Mouse (Mus musculus) cerebellum, adult (tissue): Measurements from ENCODE around the gene Fcgr4.
"Not testable (repeated sequence)": the region's sequence is repeated elsewhere in the genome, so short reads cannot be mapped to it uniquely, and the experiment has no call there.

Experiments used
- ATAC-seq: cut with Nextera tagmentation; 2 replicates; pipeline ENCODE4 v1.9.2; 2017; ENCODE audit warnings: mild to moderate bottlenecking, moderate library complexity, mixed read lengths; ENCODE audit not compliant: insufficient number of reproducible peaks, low FRiP score, low TSS enrichment

Fcgr4 gene

GRCm38 (mm10) chr1:171046501-171046900, 27.8 kb downstream of the Fcgr4 start:
- ATAC-seq: no peak

GRCm38 (mm10) chr1:171049263-171049662, 30.5 kb downstream of the Fcgr4 start:
- no peak for ATAC-seq

GRCm38 (mm10) chr1:171050774-171051173, 32.1 kb downstream of the Fcgr4 start:
- no peak for ATAC-seq

GRCm38 (mm10) chr1:171053305-171053704, 34.6 kb downstream of the Fcgr4 start:
- no peak for ATAC-seq

GRCm38 (mm10) chr1:171057253-171057652, 38.5 kb downstream of the Fcgr4 start:
- no peak for ATAC-seq

GRCm38 (mm10) chr1:171059203-171059602, 40.5 kb downstream of the Fcgr4 start:
- ATAC-seq: no peak

- ATAC-seq: no peak
Measured at GRCm38 (mm10) chr1:171060392-171060791, 41.7 kb downstream of the Fcgr4 start.

GRCm38 (mm10) chr1:171061566-171061965, 42.8 kb downstream of the Fcgr4 start:
- ATAC-seq: no peak

GRCm38 (mm10) chr1:171063569-171064490, 45.1 kb downstream of the Fcgr4 start:
- ATAC-seq: peak; percentile 33; the same call in 1 of the 2 replicates

- peak; percentile 28 for ATAC-seq
Measured at GRCm38 (mm10) chr1:171064491-171065242, 45.9 kb downstream of the Fcgr4 start, which contains the start of gene Fcgr3. Fcgr3 (minus strand) TSS chr1:171064935.

GRCm38 (mm10) chr1:171065243-171065587, 46.5 kb downstream of the Fcgr4 start:
- not testable (repeated sequence) for ATAC-seq

GRCm38 (mm10) chr1:171065768-171066167, 47.0 kb downstream of the Fcgr4 start:
- not testable (repeated sequence) for ATAC-seq

GRCm38 (mm10) chr1:171066583-171066982, 47.9 kb downstream of the Fcgr4 start:
- not testable (repeated sequence) for ATAC-seq

GRCm38 (mm10) chr1:171067928-171068327, 49.2 kb downstream of the Fcgr4 start:
- not testable (repeated sequence) for ATAC-seq

- not testable (repeated sequence) for ATAC-seq
Measured at GRCm38 (mm10) chr1:171069508-171069907, 50.8 kb downstream of the Fcgr4 start.

GRCm38 (mm10) chr1:171070879-171071278, 52.2 kb downstream of the Fcgr4 start:
- ATAC-seq: not testable (repeated sequence)

GRCm38 (mm10) chr1:171071726-171072125, 53.0 kb downstream of the Fcgr4 start:
- ATAC-seq: not testable (repeated sequence)

GRCm38 (mm10) chr1:171072217-171072616, 53.5 kb downstream of the Fcgr4 start:
- ATAC-seq: not testable (repeated sequence)

- not testable (repeated sequence) for ATAC-seq
Measured at GRCm38 (mm10) chr1:171074283-171074682, 55.6 kb downstream of the Fcgr4 start.

- not testable (repeated sequence) for ATAC-seq
Measured at GRCm38 (mm10) chr1:171076176-171076575, 57.5 kb downstream of the Fcgr4 start.

- not testable (repeated sequence) for ATAC-seq
Measured at GRCm38 (mm10) chr1:171077192-171077591, 58.5 kb downstream of the Fcgr4 start.
